In genomic region chr6:131344346-131344745, GRCm38 (mm10) we compare ENCODE assay signal across 24 mouse cellular contexts. TPM values are rescaled to one million over a fixed set of nuclear protein-coding genes. Genes with fewer than 3 reads are reported as not detected.
A peak's percentile ranks its signal among the peaks of the same experiment; 100 is the strongest.
DNase-seq lines count a peak whose midpoint lies in the region; ATAC-seq and TF ChIP-seq lines count a peak whose summit lies in the region.
"Had no signal": no experiment of that assay in that cellular context is flagged by ENCODE, and none has a peak within 500 bp of the region (broad histone marks: within the 10 kb centered on the region; RNA-seq: fewer than 3 reads in every experiment).

No protein-coding gene starts in this region.

- no peak for TF ChIP-seq CTCF in intestine, postnatal 0 days (IDR thresholded peaks at IDR 0.05; ENCODE audit: low read depth)
- no peak for TF ChIP-seq CTCF in CH12.LX (conservative IDR thresholded peaks at IDR 0.05 in 1 of 2, IDR thresholded peaks at IDR 0.05 in 1 of 2; ENCODE audit: low read depth in 2 of 2, low read length in 2 of 2)
- TF ChIP-seq CTCF in embryonic fibroblast, embryonic 13.5 days (IDR thresholded peaks at IDR 0.05; ENCODE audit: borderline replicate concordance, insufficient read depth, low read length), result no peak
- no peak for TF ChIP-seq CTCF in small intestine, adult 2 months (IDR thresholded peaks at IDR 0.05; ENCODE audit: extremely low read depth, insufficient read length, insufficient replicate concordance, low read depth, low read length)
- no peak for TF ChIP-seq CTCF in hindbrain, postnatal 0 days (IDR thresholded peaks at IDR 0.05; ENCODE audit: low read depth)

- H3K9me3 ChIP-seq in intestine, postnatal 0 days (ENCODE audit: control insufficient read depth), result no peaks in the 10 kb centered on the region
- no peaks in the 10 kb centered on the region for H3K9me3 ChIP-seq in intestine, embryonic 15.5 days
- H3K9me3 ChIP-seq in CH12.LX (replicated peaks; ENCODE audit: low read length), result no peaks in the 10 kb centered on the region
- no peaks in the 10 kb centered on the region for H3K9me3 ChIP-seq in hindbrain, postnatal 0 days (ENCODE audit: low read length)
- H3K9me3 ChIP-seq: embryonic facial prominence, embryonic 10.5 days; embryonic facial prominence, embryonic 12.5 days; forebrain, embryonic 13.5 days; forebrain, embryonic 15.5 days had no signal

- no peak overlapping the region for H3K9ac ChIP-seq in intestine, postnatal 0 days (ENCODE audit: low read depth, low read length)
- no peak overlapping the region for H3K9ac ChIP-seq in intestine, embryonic 15.5 days
- H3K9ac ChIP-seq in CH12.LX (ENCODE audit: insufficient read depth, low read depth), result no peak overlapping the region
- no peak overlapping the region for H3K9ac ChIP-seq in hindbrain, postnatal 0 days (replicated peaks; ENCODE audit: low read length)
- H3K9ac ChIP-seq: embryonic facial prominence, embryonic 12.5 days; forebrain, embryonic 13.5 days; forebrain, embryonic 15.5 days; forebrain, postnatal 0 days had no signal

- TF ChIP-seq POLR2A in CH12.LX (IDR thresholded peaks at IDR 0.05; ENCODE audit: low read depth, low read length), result no peak
- TF ChIP-seq POLR2A in embryonic fibroblast, embryonic 13.5 days (IDR thresholded peaks at IDR 0.05; ENCODE audit: low read depth, low read length), result no peak
- no peak for TF ChIP-seq POLR2A in small intestine, adult 2 months (IDR thresholded peaks at IDR 0.05; ENCODE audit: low read depth, low read length)

- H3K27me3 ChIP-seq in intestine, postnatal 0 days (replicated peaks; ENCODE audit: control insufficient read depth, insufficient read depth, low read length), result no peaks in the 10 kb centered on the region
- no peaks in the 10 kb centered on the region for H3K27me3 ChIP-seq in intestine, embryonic 15.5 days (replicated peaks)
- peaks cover 13% of the 10 kb centered on the region for H3K27me3 ChIP-seq in CH12.LX (replicated peaks)
- no peaks in the 10 kb centered on the region for H3K27me3 ChIP-seq in small intestine, adult 2 months (ENCODE audit: control insufficient read depth, insufficient read depth, low read length)
- no peaks in the 10 kb centered on the region for H3K27me3 ChIP-seq in hindbrain, postnatal 0 days (ENCODE audit: insufficient read depth, low read length)
- H3K27me3 ChIP-seq: embryonic facial prominence, embryonic 12.5 days; forebrain, embryonic 13.5 days; forebrain, embryonic 15.5 days; Patski had no signal

- dilution Hi-C loops in CH12.LX (cut with MboI; ENCODE audit: extremely low pct_ligation_motif_present, extremely low pct_unique_long_range_greater_than_20kb, low sequenced_read_pairs), result no loop called here

- ATAC-seq in intestine, postnatal 0 days, result 0 out of 2 replicates have a peak, but pooled peaks have one; percentile 34
- ATAC-seq in intestine, embryonic 15.5 days, result no peak
- no peak for ATAC-seq in hindbrain, postnatal 0 days
- ATAC-seq: activated CD4-positive, CD25-positive, alpha-beta regulatory T cell, adult 4 months; CD4-positive, CD25-positive, alpha-beta regulatory T cell, adult 4 months; forebrain, embryonic 13.5 days; forebrain, embryonic 15.5 days; forebrain, postnatal 0 days; Patski had no signal

- no peak overlapping the region for H3K4me3 ChIP-seq in intestine, postnatal 0 days (ENCODE audit: low read depth, low read length)
- no peak overlapping the region for H3K4me3 ChIP-seq in intestine, embryonic 15.5 days (replicated peaks)
- no peak overlapping the region for H3K4me3 ChIP-seq in CH12.LX (replicated peaks in 1 of 3; ENCODE audit: low read depth in 2 of 3, low read length in 2 of 3, poor library complexity in 1 of 3)
- H3K4me3 ChIP-seq in embryonic fibroblast, embryonic 13.5 days (ENCODE audit: insufficient read depth, low read length), result no peak overlapping the region
- H3K4me3 ChIP-seq in small intestine, adult 2 months (ENCODE audit: low read depth, low read length), result no peak overlapping the region
- no peak overlapping the region for H3K4me3 ChIP-seq in hindbrain, postnatal 0 days (ENCODE audit: low read length)
- H3K4me3 ChIP-seq: embryonic facial prominence, embryonic 10.5 days; embryonic facial prominence, embryonic 12.5 days; erythroblast, embryonic 14.5 days; forebrain, embryonic 13.5 days; forebrain, embryonic 15.5 days had no signal

- TF ChIP-seq EP300 in CH12.LX (IDR thresholded peaks at IDR 0.05; ENCODE audit: low read length), result no peak

- DNase-seq in CH12.LX (ENCODE audit: extremely low read depth), result no peak
- DNase-seq in kidney, adult 11 months, result no peak
- no peak for DNase-seq in hindbrain, postnatal 0 days (ENCODE audit: low spot score)
- no peak for DNase-seq in right cerebral cortex, adult 2 months (ENCODE audit: low spot score in 2 of 2)
- DNase-seq: adrenal gland, postnatal 14 days; B cell, adult 2 months; cerebellum, adult 11-12 months; cerebellum, adult 2 months; cerebellum, adult 9-10 months; cerebellum, postnatal 10 days; cerebellum, postnatal 25 days; forebrain, postnatal 0 days had no signal

- in situ Hi-C loops in CH12.LX (cut with MboI; ENCODE audit: low pct_ligation_motif_present, low pct_unique_long_range_greater_than_20kb, low sequenced_read_pairs), result no loop called here

- H3K79me2 ChIP-seq in CH12.LX (replicated peaks; ENCODE audit: control insufficient read depth, extremely low read depth, insufficient read depth, poor library complexity, severe bottlenecking), result no peaks in the 10 kb centered on the region

- no peak overlapping the region for H3K27ac ChIP-seq in intestine, postnatal 0 days (ENCODE audit: low read depth, low read length)
- no peak overlapping the region for H3K27ac ChIP-seq in intestine, embryonic 15.5 days
- no peak overlapping the region for H3K27ac ChIP-seq in CH12.LX (ENCODE audit: insufficient read depth, low read depth)
- H3K27ac ChIP-seq in embryonic fibroblast, embryonic 13.5 days (ENCODE audit: insufficient read depth, low read length), result peak overlapping the region; percentile 61
- peak overlapping the region; percentile 81 for H3K27ac ChIP-seq in small intestine, adult 2 months (ENCODE audit: insufficient read depth, low read depth, low read length)
- H3K27ac ChIP-seq in hindbrain, postnatal 0 days, result no peak overlapping the region
- H3K27ac ChIP-seq: embryonic facial prominence, embryonic 10.5 days; embryonic facial prominence, embryonic 12.5 days; forebrain, embryonic 13.5 days; forebrain, embryonic 15.5 days had no signal

- H3K4me1 ChIP-seq in intestine, postnatal 0 days (replicated peaks; ENCODE audit: control insufficient read depth, insufficient read depth, low read length), result 0 out of 2 replicates have a peak, but pooled peaks cover 4% of the 10 kb centered on the region
- H3K4me1 ChIP-seq in intestine, embryonic 15.5 days (replicated peaks), result no peaks in the 10 kb centered on the region
- no peaks in the 10 kb centered on the region for H3K4me1 ChIP-seq in CH12.LX (ENCODE audit: control insufficient read depth in 1 of 2, insufficient read depth in 2 of 2)
- H3K4me1 ChIP-seq in embryonic fibroblast, embryonic 13.5 days (ENCODE audit: control insufficient read depth, insufficient read depth, low read length), result peaks cover 22% of the 10 kb centered on the region
- H3K4me1 ChIP-seq in small intestine, adult 2 months (ENCODE audit: control insufficient read depth, insufficient read depth, insufficient read length, low read length), result peaks cover 13% of the 10 kb centered on the region; the same call in 1 of the 2 replicates
- H3K4me1 ChIP-seq in hindbrain, postnatal 0 days (ENCODE audit: insufficient read depth, low read length), result no peaks in the 10 kb centered on the region
- H3K4me1 ChIP-seq: embryonic facial prominence, embryonic 10.5 days; embryonic facial prominence, embryonic 12.5 days; forebrain, embryonic 13.5 days; forebrain, embryonic 15.5 days had no signal

- TF ChIP-seq RAD21 in CH12.LX (IDR thresholded peaks at IDR 0.05; ENCODE audit: low read depth, low read length), result no peak

- no peak overlapping the region for H3K4me2 ChIP-seq in intestine, postnatal 0 days (replicated peaks; ENCODE audit: low read depth)
- no peak overlapping the region for H3K4me2 ChIP-seq in intestine, embryonic 15.5 days (replicated peaks)
- H3K4me2 ChIP-seq in CH12.LX (ENCODE audit: insufficient read depth, low read depth, poor library complexity, severe bottlenecking), result peak overlapping the region; percentile 29; the same call in 1 of the 2 replicates
- no peak overlapping the region for H3K4me2 ChIP-seq in hindbrain, postnatal 0 days (ENCODE audit: low read depth, low read length)
- H3K4me2 ChIP-seq: embryonic facial prominence, embryonic 12.5 days; forebrain, embryonic 13.5 days; forebrain, embryonic 15.5 days had no signal

- H3K36me3 ChIP-seq in intestine, postnatal 0 days (ENCODE audit: control insufficient read depth, insufficient read depth), result no peaks in the 10 kb centered on the region
- H3K36me3 ChIP-seq in intestine, embryonic 15.5 days, result no peaks in the 10 kb centered on the region
- no peaks in the 10 kb centered on the region for H3K36me3 ChIP-seq in CH12.LX (replicated peaks in 1 of 2; ENCODE audit: control insufficient read depth in 1 of 2, insufficient read depth in 1 of 2, low read length in 1 of 2)
- H3K36me3 ChIP-seq in small intestine, adult 2 months (ENCODE audit: control insufficient read depth, insufficient read depth, low read length), result peaks cover 7% of the 10 kb centered on the region; the same call in 1 of the 2 replicates
- H3K36me3 ChIP-seq in hindbrain, postnatal 0 days (ENCODE audit: insufficient read depth, low read length), result no peaks in the 10 kb centered on the region
- H3K36me3 ChIP-seq: embryonic facial prominence, embryonic 10.5 days; embryonic facial prominence, embryonic 12.5 days; forebrain, embryonic 15.5 days had no signal

- 58% methylated on average over 7 of the region's 7 CpGs for WGBS in intestine, postnatal 0 days
- 76% methylated on average over 7 of the region's 7 CpGs for WGBS in intestine, embryonic 15.5 days
- WGBS in small intestine, adult 2 months, result 33% methylated on average over 7 of the region's 7 CpGs
- WGBS in hindbrain, postnatal 0 days, result 84% methylated on average over 7 of the region's 7 CpGs

RNA-seq across cellular contexts. Expression of gene Styk1, which starts 9.1 kb away (rescaled TPM):
- polyA plus RNA-seq in intestine, postnatal 0 days (2015; fragmentation: Nextera tagmentation; extraction: Ambion mirVana), result 14.1 and 14.9 TPM in 2 replicates
- polyA plus RNA-seq in intestine, embryonic 15.5 days (2015; fragmentation: Nextera tagmentation; extraction: Ambion mirVana), result 11.3 and 13.8 TPM in 2 replicates
- total RNA-seq in CH12.LX (2012; rRNA removed) (not detected in 2 replicates), CH12.LX (2014; rRNA removed) (not detected in 2 replicates)
- not detected in 2 replicates for polyA plus RNA-seq in CH12.LX (2012; ENCODE audit: insufficient read length, low read depth)
- polyA plus RNA-seq in embryonic fibroblast, embryonic 13.5 days (2011; ENCODE audit: insufficient read length, low read depth, missing spikeins), result 11.3 and 26.4 TPM in 2 replicates
- 10.4 and 33.0 TPM in 2 replicates for polyA plus RNA-seq in small intestine, adult 2 months (2012; rRNA removed)
- total RNA-seq in hindbrain, postnatal 0 days (2014; rRNA removed), result 3.0 and 3.2 TPM in 2 replicates
- 4.3 and 5.1 TPM in 2 replicates for polyA plus RNA-seq in hindbrain, postnatal 0 days (2015; fragmentation: Nextera tagmentation; extraction: Ambion mirVana)
- polyA plus RNA-seq: activated CD4-positive, CD25-positive, alpha-beta regulatory T cell, adult 4 months; CD4-positive, CD25-positive, alpha-beta regulatory T cell, adult 4 months; erythroblast, embryonic 14.5 days had no signal

RNA-seq across cellular contexts. Expression of gene Ybx3, which starts 43.9 kb away (rescaled TPM):
- polyA plus RNA-seq in intestine, postnatal 0 days (2015; fragmentation: Nextera tagmentation; extraction: Ambion mirVana), result 33.9 and 39.9 TPM in 2 replicates
- polyA plus RNA-seq in intestine, embryonic 15.5 days (2015; fragmentation: Nextera tagmentation; extraction: Ambion mirVana), result 52.7 and 57.6 TPM in 2 replicates
- total RNA-seq in CH12.LX (2012; rRNA removed) (410 and 435 TPM in 2 replicates), CH12.LX (2014; rRNA removed) (391 and 415 TPM in 2 replicates)
- polyA plus RNA-seq in CH12.LX (2012; ENCODE audit: insufficient read length, low read depth), result 528 and 620 TPM in 2 replicates
- 262 and 295 TPM in 2 replicates for polyA plus RNA-seq in embryonic fibroblast, embryonic 13.5 days (2011; ENCODE audit: insufficient read length, low read depth, missing spikeins)
- 67.2 and 132 TPM in 2 replicates for polyA plus RNA-seq in small intestine, adult 2 months (2012; rRNA removed)
- 86.0 and 103 TPM in 2 replicates for total RNA-seq in hindbrain, postnatal 0 days (2014; rRNA removed)
- polyA plus RNA-seq in hindbrain, postnatal 0 days (2015; fragmentation: Nextera tagmentation; extraction: Ambion mirVana), result 33.4 and 34.6 TPM in 2 replicates

RNA-seq across cellular contexts. Expression of gene Magohb, which starts 51.3 kb away (rescaled TPM):
- polyA plus RNA-seq in intestine, postnatal 0 days (2015; fragmentation: Nextera tagmentation; extraction: Ambion mirVana), result 37.3 and 40.0 TPM in 2 replicates
- polyA plus RNA-seq in intestine, embryonic 15.5 days (2015; fragmentation: Nextera tagmentation; extraction: Ambion mirVana), result 53.8 and 68.5 TPM in 2 replicates
- total RNA-seq in CH12.LX (2012; rRNA removed) (19.6 and 26.0 TPM in 2 replicates), CH12.LX (2014; rRNA removed) (78.5 and 79.2 TPM in 2 replicates)
- 32.2 and 32.8 TPM in 2 replicates for polyA plus RNA-seq in CH12.LX (2012; ENCODE audit: insufficient read length, low read depth)
- 45.3 and 46.1 TPM in 2 replicates for polyA plus RNA-seq in embryonic fibroblast, embryonic 13.5 days (2011; ENCODE audit: insufficient read length, low read depth, missing spikeins)
- 0.30 and 0.34 TPM in 2 replicates for polyA plus RNA-seq in small intestine, adult 2 months (2012; rRNA removed)
- total RNA-seq in hindbrain, postnatal 0 days (2014; rRNA removed), result 4.8 and 9.9 TPM in 2 replicates
- polyA plus RNA-seq in hindbrain, postnatal 0 days (2015; fragmentation: Nextera tagmentation; extraction: Ambion mirVana), result 30.2 and 32.8 TPM in 2 replicates

Comparison
In these comparisons a context has a peak if more than half of its experiments do, and no peak if none do; other contexts are left out.
1. H3K27ac ChIP-seq: peak in embryonic fibroblast, embryonic 13.5 days (single experiment) and small intestine, adult 2 months (single experiment); none in intestine, postnatal 0 days (single experiment), intestine, embryonic 15.5 days (single experiment), CH12.LX (single experiment) and hindbrain, postnatal 0 days (single experiment).
2. RNA of gene Magohb, which starts 51.3 kb away (polyA plus RNA-seq): 53.8 to 68.5 TPM in intestine, embryonic 15.5 days, 45.3 to 46.1 TPM in embryonic fibroblast, embryonic 13.5 days, 37.3 to 40.0 TPM in intestine, postnatal 0 days, 32.2 to 32.8 TPM in CH12.LX and 30.2 to 32.8 TPM in hindbrain, postnatal 0 days; 0.30 to 0.34 TPM in small intestine, adult 2 months; every median in the first group is over 10 times any median in the second.